Mouse (Mus musculus) embryonic fibroblast, embryonic 13.5 days (primary cell): ENCODE data around the gene 3425401B19Rik. TPM values are rescaled to one million over a fixed set of nuclear protein-coding genes. Genes with fewer than 3 reads are reported as not detected.

Source experiments
- H3K27ac ChIP-seq: 2 replicates; pipeline ENCODE4 v1.5.1; 2012; ENCODE audit warnings: low read length, control low read depth, inconsistent platforms; ENCODE audit not compliant: insufficient read depth
- H3K4me1 ChIP-seq: 2 replicates; pipeline ENCODE4 v1.6.1; 2011; ENCODE audit warnings: low read length; ENCODE audit not compliant: control insufficient read depth, insufficient read depth
- H3K4me3 ChIP-seq: 2 replicates; pipeline ENCODE4 v1.5.1; 2011; ENCODE audit warnings: mild to moderate bottlenecking, control low read depth, low read length; ENCODE audit not compliant: insufficient read depth
- CTCF ChIP-seq: IDR thresholded peaks from 2 replicates; pipeline ENCODE4 v1.5.1; 2011; ENCODE audit warnings: mild to moderate bottlenecking, control low read depth, low read length, moderate library complexity, borderline replicate concordance; ENCODE audit not compliant: insufficient read depth
- POLR2A ChIP-seq: IDR thresholded peaks from 2 replicates; pipeline ENCODE4 v1.6.1; 2011; ENCODE audit warnings: low read depth, mild to moderate bottlenecking, control low read depth, low read length, moderate library complexity
- polyA plus RNA-seq: library from polyadenylated mRNA; stranded (reverse); fragments of >200 nt; gene quantifications from 2 replicates; pipeline ENCODE4 v1.2.4, GENCODE M21; 2011; ENCODE audit warnings: low read depth; ENCODE audit not compliant: missing spikeins, insufficient read length

3425401B19Rik gene
- polyA plus RNA-seq, 1 experiment: 0.09 TPM

DNA sequence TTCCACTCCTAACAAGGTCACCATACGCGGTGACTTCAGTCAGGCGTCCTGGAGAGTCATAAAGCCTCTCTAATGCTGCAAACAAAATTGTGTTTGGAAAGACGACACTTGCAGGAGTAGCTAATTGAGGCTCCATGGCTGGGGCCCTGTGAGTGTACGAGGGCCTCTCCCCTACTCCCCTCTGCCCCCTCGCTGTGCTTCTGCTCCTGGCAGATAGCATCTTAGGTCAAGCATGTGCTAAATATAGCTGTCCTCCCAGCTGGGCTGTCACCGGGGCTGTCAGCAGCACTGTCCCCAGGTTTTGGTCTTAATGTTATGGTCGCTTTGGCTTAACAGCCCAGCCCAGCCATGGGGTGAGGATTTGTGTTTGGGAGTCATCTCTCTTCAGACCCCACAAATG, 15.9 kb upstream of the 3425401B19Rik start:
- no peaks in the 10 kb centered on the region for H3K4me1 ChIP-seq
- TF ChIP-seq POLR2A (no peak), CTCF (no peak)
- H3K4me3 ChIP-seq: no peak overlapping the region

DNA sequence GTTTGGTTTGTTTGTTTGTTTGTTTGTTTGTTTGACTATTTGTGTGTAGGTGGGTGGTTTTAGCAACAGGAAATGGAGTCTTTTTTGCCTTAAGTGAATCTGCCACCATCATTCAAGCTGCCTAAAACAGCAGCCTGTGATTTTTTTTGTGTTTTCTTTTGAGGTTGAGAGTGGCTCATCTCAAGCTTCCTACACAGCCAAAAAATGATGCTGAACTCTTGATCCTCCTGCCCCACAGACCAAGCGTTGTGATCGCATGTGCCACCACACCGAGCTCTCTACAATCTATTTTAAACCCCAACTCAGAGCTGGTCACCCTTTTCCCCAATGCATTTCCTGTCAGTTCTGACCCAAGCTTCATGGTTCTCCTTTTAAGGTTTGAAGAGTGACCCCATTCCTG, 13.5 kb upstream of the 3425401B19Rik start:
- Histone ChIP-seq H3K4me1 (no peaks in the 10 kb centered on the region; the same call in 1 of the 2 replicates), H3K4me3 (no peak overlapping the region), H3K27ac (no peak overlapping the region)
- TF ChIP-seq POLR2A (no peak), CTCF (no peak)

More for the DNA sequence above, 15.9 kb upstream of the 3425401B19Rik start:
- H3K27ac ChIP-seq: no peak overlapping the region

DNA sequence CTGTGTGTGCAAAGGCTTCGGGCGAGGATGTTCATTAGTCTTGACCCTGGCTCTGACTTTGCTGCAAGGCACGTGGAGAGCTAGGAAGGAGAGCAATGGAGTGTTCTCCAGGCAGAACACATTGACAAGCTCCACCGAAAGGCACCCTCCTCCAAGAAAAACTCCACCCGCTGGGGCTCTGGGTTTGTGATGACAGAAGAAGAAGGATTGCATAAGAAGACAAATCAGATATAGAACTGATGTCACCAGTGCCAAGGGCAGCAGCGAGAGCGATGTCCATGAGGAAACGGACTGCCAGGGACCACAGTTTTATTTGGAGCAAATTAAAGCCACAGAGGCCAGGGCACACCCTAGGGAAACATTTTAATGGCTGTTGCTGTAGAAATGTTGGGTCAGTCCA, 12.7 kb upstream of the 3425401B19Rik start:
- TF ChIP-seq POLR2A: no peak
- TF ChIP-seq CTCF: no peak
- no peak overlapping the region for H3K4me3 ChIP-seq
- no peaks in the 10 kb centered on the region; the same call in 1 of the 2 replicates for H3K4me1 ChIP-seq
- H3K27ac ChIP-seq: no peak overlapping the region

DNA sequence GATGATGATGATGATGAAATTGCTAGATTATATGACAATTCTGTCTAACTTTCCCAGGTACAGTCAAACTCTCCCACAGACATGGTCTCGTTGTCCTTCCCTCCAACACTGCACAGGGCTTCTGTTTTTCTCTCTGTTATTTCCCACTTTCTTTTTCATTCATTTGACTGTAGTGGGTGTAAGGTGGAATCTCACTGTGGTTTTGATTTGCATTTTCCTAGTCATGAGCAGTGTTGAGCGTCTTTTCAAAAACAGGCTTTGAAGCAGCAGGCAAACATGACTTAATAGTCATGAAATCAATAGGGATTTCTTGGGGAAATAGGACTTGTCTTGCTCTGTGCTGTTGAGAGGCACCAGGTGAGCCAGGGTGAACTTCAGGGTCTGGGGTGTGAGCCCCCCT, 11.3 kb upstream of the 3425401B19Rik start:
- Histone ChIP-seq H3K27ac (no peak overlapping the region), H3K4me3 (no peak overlapping the region), H3K4me1 (no peaks in the 10 kb centered on the region; the same call in 1 of the 2 replicates)
- TF ChIP-seq CTCF (no peak), POLR2A (no peak)

DNA sequence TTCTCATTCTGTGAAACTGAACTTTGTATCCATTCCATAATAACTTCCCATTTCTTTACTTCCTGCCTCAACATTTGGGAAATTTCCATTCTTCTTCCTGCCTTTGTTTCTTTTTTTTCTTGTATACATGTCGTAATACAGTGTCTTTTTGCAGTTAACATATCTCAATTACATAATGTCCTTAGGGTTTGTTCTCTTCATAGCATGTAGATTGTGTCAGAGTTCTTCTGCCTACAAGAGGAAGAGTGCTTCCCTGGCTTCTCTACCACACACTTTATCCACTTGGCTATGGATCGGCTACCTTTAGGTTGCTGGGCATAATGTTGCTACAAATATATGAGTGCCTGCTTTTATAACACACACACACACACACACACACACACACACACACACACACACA, 10.8 kb upstream of the 3425401B19Rik start:
- TF ChIP-seq POLR2A (no peak), CTCF (no peak)
- H3K27ac ChIP-seq: no peak overlapping the region
- no peaks in the 10 kb centered on the region; the same call in 1 of the 2 replicates for H3K4me1 ChIP-seq

DNA sequence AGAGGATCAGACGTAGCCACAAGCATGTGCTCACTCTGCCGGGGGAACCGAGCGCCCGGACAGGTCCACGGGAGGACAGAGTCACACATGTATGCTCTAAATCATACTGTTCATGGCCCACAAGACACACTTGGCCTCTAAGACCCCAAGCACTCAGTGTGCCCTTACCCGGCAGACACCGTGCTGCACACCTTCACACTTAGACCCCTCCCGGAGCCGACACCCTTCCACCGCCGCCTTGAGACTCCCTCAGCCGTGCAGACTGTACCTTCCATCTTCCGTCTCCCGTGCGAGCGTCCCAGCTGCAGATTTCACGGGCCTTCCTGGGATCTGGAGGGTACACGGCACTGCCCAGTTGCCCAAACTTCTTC, 373 bp downstream of the 3425401B19Rik start:
- TF ChIP-seq POLR2A (no peak), CTCF (no peak)
- no peak overlapping the region for H3K4me3 ChIP-seq
- H3K27ac ChIP-seq: no peak overlapping the region
- no peaks in the 10 kb centered on the region for H3K4me1 ChIP-seq

More for the DNA sequence above, 10.8 kb upstream of the 3425401B19Rik start:
- H3K4me3 ChIP-seq: no peak overlapping the region

DNA sequence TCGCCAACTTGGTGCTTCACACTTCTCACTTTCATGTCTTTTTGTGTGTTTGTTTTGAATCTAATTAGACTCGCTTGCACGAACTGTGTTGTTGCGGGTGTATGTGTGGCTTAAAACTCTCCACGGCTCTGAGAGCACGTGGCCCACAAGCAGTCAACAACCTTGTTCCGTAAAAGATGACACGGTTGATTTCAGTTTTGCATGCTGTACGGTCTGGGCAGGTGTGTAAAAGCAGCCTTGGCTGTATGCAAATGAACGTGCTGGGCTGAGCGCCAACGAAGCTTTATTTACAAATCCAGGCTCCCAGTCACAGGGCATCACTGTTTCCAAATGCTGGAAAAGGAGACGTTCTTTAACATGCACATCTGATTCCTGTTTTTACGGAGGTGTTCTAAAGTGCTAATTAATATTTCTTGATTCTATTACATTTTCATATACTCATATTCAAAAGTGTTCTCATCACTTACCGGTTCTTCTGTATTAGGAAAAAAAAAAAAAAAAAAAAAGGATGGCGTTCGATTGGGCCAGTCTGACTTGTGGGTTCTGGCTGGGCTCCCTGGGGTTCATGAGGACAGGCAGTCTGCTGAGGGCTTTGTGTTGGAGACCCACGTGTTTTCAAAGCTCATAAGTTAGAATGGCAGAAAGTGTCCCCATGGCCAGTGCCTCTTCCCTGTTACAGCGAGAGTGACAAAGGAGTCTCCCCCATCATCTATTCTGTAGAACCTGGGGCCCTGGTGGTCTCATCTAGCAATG, 935 bp downstream of the 3425401B19Rik start:
- no peak overlapping the region for H3K4me3 ChIP-seq
- H3K27ac ChIP-seq: no peak overlapping the region
- TF ChIP-seq POLR2A (no peak), CTCF (no peak)
- H3K4me1 ChIP-seq: no peaks in the 10 kb centered on the region

DNA sequence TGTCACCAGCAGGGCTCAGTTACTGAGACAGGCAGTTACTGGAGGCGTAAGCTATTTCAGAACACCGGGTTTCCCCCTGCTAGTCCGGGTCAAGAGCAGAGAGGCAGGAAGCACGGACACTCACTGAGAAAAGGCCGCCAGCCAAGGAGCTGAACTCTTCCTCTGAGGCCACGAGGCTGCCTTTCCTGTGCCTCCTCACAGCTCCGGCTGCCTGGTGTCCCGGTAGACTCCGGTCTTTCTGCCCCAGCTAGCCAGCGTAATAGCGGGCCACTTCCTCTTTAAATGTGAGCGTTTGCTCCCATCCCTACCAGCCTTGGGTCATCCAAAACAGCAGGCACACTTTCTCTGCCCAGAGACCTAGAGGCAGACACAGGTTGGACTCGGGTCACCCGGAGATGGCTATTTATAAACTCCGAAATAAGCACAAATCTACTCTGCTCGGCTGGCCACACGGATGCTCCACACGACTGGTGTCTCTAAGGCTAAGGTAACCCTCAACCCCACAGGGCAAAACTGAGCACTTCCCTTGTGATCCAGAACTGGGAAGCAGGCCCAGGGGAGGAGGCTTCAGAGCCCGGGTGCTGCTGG, 1.7 kb downstream of the 3425401B19Rik start:
- no peak overlapping the region for H3K27ac ChIP-seq
- H3K4me3 ChIP-seq: no peak overlapping the region
- TF ChIP-seq CTCF (no peak), POLR2A (no peak)
- no peaks in the 10 kb centered on the region for H3K4me1 ChIP-seq

DNA sequence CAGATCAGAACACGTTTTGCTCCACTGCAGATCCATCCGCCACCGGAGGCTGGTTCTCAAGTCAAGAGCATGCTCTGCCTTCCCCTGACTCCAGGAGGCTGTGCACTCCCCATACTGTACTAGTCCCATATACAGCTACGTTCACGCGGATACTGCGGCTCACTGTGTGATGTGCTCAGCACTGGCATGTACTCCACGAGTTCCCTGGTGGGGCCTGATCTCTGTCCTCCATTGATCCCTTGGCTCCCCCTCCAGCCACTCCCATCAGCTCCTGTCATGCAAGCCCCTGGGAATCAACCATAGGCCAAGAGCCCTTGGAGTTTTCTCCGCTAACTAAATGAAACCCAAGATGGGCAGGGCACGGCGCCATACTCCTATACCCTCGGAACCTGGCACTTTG, 2.6 kb downstream of the 3425401B19Rik start:
- Histone ChIP-seq H3K27ac (no peak overlapping the region), H3K4me3 (no peak overlapping the region), H3K4me1 (no peaks in the 10 kb centered on the region)
- TF ChIP-seq CTCF: no peak
- no peak for TF ChIP-seq POLR2A

DNA sequence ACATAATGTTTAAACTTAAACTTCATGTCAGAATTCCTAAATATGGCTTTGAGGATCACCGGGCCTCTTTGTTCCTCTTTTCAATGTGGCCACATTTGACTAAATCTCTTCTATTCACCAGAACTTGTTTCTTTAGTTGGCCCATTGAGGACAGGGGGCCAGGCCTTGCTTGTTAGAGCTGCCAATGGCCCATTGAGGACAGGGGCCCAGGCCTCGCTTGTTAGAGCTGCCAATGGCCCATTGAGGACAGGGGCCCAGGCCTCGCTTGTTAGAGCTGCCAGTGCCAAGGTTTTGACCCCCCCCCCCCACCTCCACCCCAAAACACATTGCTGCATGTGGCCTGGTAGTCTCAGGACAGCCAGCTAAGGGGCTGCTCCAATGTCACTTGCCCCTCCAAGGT, 3.5 kb downstream of the 3425401B19Rik start:
- TF ChIP-seq POLR2A (no peak), CTCF (no peak)

More for the DNA sequence above, 3.5 kb downstream of the 3425401B19Rik start:
- H3K4me3 ChIP-seq: no peak overlapping the region
- no peak overlapping the region for H3K27ac ChIP-seq
- no peaks in the 10 kb centered on the region for H3K4me1 ChIP-seq
